Mouse (Mus musculus): ENCODE data around the gene Zeb2. TPM values are rescaled to one million over a fixed set of nuclear protein-coding genes. Genes with fewer than 3 reads are reported as not detected.

Zeb2 gene
- polyA plus RNA-seq, 1 experiment = 6.5 TPM

GRCm38 (mm10) chr2:45094371-45094967 is 22.7 kb downstream of the Zeb2 start:
- DNase-seq = no peak
- no peak overlapping the region for H3K27ac ChIP-seq (ENCODE audit: control insufficient read depth, insufficient read depth, low read length)
- no peak overlapping the region for H3K4me3 ChIP-seq (ENCODE audit: control insufficient read depth, insufficient read depth, low read length)
- TF ChIP-seq POLR2A (IDR thresholded peaks at IDR 0.05; ENCODE audit: control insufficient read depth, extremely low read depth, insufficient read depth, low read length, poor library complexity) (no peak), CTCF (IDR thresholded peaks at IDR 0.05; ENCODE audit: borderline replicate concordance, control insufficient read depth, extremely low read depth, insufficient read depth, low read length, poor library complexity) (no peak)
- no peaks in the 10 kb centered on the region for H3K4me1 ChIP-seq (replicated peaks; ENCODE audit: control insufficient read depth, insufficient read depth, low read length)
- WGBS = 75% methylated on average over 2 of the region's 2 CpGs
- H3K27me3 ChIP-seq (ENCODE audit: control insufficient read depth, insufficient read depth, low read length) = no peaks in the 10 kb centered on the region
- no peaks in the 10 kb centered on the region for H3K36me3 ChIP-seq (ENCODE audit: control insufficient read depth, insufficient read depth, low read length)

DNA sequence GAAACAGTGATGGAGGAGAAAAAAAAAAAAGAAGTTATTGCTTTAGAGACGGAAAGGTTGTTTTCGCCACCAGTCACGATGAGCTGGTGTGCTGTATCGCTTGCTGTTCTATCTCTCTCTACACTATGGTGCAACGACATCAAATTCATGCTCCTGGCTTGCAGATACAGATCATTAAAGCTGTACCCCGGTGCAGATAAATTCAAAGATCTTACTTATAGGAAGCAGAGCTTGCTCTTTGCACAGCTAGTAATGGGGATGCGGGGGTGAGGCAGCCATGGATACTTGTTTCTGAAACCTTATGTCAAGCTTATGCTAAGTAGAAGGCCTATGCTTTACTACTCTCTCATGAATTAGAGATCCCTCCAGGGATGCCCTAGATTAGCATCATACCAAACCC is 23.7 kb downstream of the Zeb2 start:
- Histone ChIP-seq H3K4me1 (replicated peaks; ENCODE audit: control insufficient read depth, insufficient read depth, low read length) (no peaks in the 10 kb centered on the region), H3K4me3 (ENCODE audit: control insufficient read depth, insufficient read depth, low read length) (no peak overlapping the region), H3K36me3 (ENCODE audit: control insufficient read depth, insufficient read depth, low read length) (no peaks in the 10 kb centered on the region), H3K27ac (ENCODE audit: control insufficient read depth, insufficient read depth, low read length) (no peak overlapping the region), H3K27me3 (ENCODE audit: control insufficient read depth, insufficient read depth, low read length) (no peaks in the 10 kb centered on the region)
- WGBS = 97% methylated on average over 7 of the region's 7 CpGs
- no peak for DNase-seq
- no peak for TF ChIP-seq CTCF (IDR thresholded peaks at IDR 0.05; ENCODE audit: borderline replicate concordance, control insufficient read depth, extremely low read depth, insufficient read depth, low read length, poor library complexity)
- TF ChIP-seq POLR2A (IDR thresholded peaks at IDR 0.05; ENCODE audit: control insufficient read depth, extremely low read depth, insufficient read depth, low read length, poor library complexity) = no peak

DNA sequence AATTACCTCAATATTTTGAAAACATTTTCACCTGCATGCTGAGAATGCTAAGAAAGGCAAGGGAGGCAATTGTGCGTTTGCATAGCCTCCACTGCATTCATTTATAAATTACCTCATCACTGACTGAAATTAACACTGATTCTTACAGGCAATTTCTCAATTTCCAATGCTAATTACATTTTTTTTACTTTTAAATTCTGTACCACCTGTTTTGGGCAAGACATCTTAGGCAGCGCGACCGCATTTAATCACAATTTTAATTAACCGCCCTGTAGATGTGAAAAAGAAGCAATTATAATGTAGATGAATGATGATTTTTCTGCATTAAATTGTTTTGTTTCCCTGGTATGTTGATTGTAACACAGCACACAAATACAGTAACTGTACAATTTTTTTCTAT is 24.5 kb downstream of the Zeb2 start:
- 98% methylated on average over 5 of the region's 5 CpGs for WGBS
- Histone ChIP-seq H3K27ac (ENCODE audit: control insufficient read depth, insufficient read depth, low read length) (no peak overlapping the region), H3K4me1 (replicated peaks; ENCODE audit: control insufficient read depth, insufficient read depth, low read length) (no peaks in the 10 kb centered on the region), H3K4me3 (ENCODE audit: control insufficient read depth, insufficient read depth, low read length) (no peak overlapping the region), H3K36me3 (ENCODE audit: control insufficient read depth, insufficient read depth, low read length) (no peaks in the 10 kb centered on the region), H3K27me3 (ENCODE audit: control insufficient read depth, insufficient read depth, low read length) (no peaks in the 10 kb centered on the region)
- no peak for DNase-seq
- no peak for TF ChIP-seq CTCF (IDR thresholded peaks at IDR 0.05; ENCODE audit: borderline replicate concordance, control insufficient read depth, extremely low read depth, insufficient read depth, low read length, poor library complexity)

DNA sequence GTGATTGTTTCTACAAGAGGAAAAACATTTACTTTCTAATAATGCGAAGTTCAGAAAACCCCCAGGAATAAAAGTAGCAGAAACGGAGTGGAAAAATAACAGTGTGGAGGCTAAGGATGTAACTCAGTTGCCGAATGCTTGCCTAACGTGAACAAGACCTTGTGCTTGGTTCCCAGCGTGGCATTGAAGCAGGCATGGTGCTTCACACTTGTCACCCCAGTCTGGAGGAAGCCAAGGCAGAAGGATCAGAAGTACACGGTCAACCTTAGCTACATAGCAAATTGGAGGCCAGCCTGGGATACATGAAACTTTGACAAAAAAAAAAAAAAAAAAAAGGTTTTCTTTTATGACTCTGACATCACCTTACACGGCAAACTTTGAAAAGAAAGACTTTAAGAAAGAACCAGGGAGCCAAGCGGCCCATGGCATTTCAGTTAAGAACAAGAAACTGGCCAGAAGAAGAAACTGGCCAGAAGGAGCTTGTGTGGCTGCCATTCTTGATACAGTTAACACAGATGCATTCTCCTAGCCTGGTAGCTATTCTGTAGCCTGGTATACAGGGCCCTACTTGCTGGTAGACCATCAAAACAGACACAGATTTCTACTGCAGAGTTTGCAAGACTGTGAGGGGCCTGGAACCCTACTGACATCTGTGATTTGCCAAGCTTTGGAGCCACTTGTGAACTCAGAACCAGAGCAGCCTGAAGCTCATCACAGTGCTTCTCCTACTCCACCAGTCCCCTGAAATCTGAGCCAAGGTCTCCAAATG is 26.5 kb downstream of the Zeb2 start:
- Histone ChIP-seq H3K36me3 (ENCODE audit: control insufficient read depth, insufficient read depth, low read length) (no peaks in the 10 kb centered on the region), H3K27ac (ENCODE audit: control insufficient read depth, insufficient read depth, low read length) (no peak overlapping the region), H3K4me1 (replicated peaks; ENCODE audit: control insufficient read depth, insufficient read depth, low read length) (no peaks in the 10 kb centered on the region), H3K27me3 (ENCODE audit: control insufficient read depth, insufficient read depth, low read length) (no peaks in the 10 kb centered on the region), H3K4me3 (ENCODE audit: control insufficient read depth, insufficient read depth, low read length) (no peak overlapping the region)
- TF ChIP-seq CTCF (IDR thresholded peaks at IDR 0.05; ENCODE audit: borderline replicate concordance, control insufficient read depth, extremely low read depth, insufficient read depth, low read length, poor library complexity) (no peak), POLR2A (IDR thresholded peaks at IDR 0.05; ENCODE audit: control insufficient read depth, extremely low read depth, insufficient read depth, low read length, poor library complexity) (no peak)
- no peak for DNase-seq
- 97% methylated on average over 8 of the region's 8 CpGs for WGBS

GRCm38 (mm10) chr2:45089251-45089530 is 28.0 kb downstream of the Zeb2 start:
- no peak for DNase-seq
- Histone ChIP-seq H3K27me3 (ENCODE audit: control insufficient read depth, insufficient read depth, low read length) (no peaks in the 10 kb centered on the region), H3K4me1 (replicated peaks; ENCODE audit: control insufficient read depth, insufficient read depth, low read length) (no peaks in the 10 kb centered on the region), H3K27ac (ENCODE audit: control insufficient read depth, insufficient read depth, low read length) (no peak overlapping the region), H3K4me3 (ENCODE audit: control insufficient read depth, insufficient read depth, low read length) (no peak overlapping the region), H3K36me3 (ENCODE audit: control insufficient read depth, insufficient read depth, low read length) (no peaks in the 10 kb centered on the region)
- 90% methylated on average over 3 of the region's 3 CpGs for WGBS
- TF ChIP-seq POLR2A (IDR thresholded peaks at IDR 0.05; ENCODE audit: control insufficient read depth, extremely low read depth, insufficient read depth, low read length, poor library complexity) (no peak), CTCF (IDR thresholded peaks at IDR 0.05; ENCODE audit: borderline replicate concordance, control insufficient read depth, extremely low read depth, insufficient read depth, low read length, poor library complexity) (no peak)

- no peak for DNase-seq
- WGBS = 96% methylated on average over 15 of the region's 15 CpGs
- H3K4me3 ChIP-seq (ENCODE audit: control insufficient read depth, insufficient read depth, low read length) = no peak overlapping the region
- no peak overlapping the region for H3K27ac ChIP-seq (ENCODE audit: control insufficient read depth, insufficient read depth, low read length)
- H3K4me1 ChIP-seq (replicated peaks; ENCODE audit: control insufficient read depth, insufficient read depth, low read length) = no peaks in the 10 kb centered on the region
- TF ChIP-seq CTCF (IDR thresholded peaks at IDR 0.05; ENCODE audit: borderline replicate concordance, control insufficient read depth, extremely low read depth, insufficient read depth, low read length, poor library complexity) = no peak
- TF ChIP-seq POLR2A (IDR thresholded peaks at IDR 0.05; ENCODE audit: control insufficient read depth, extremely low read depth, insufficient read depth, low read length, poor library complexity) = no peak
- no peaks in the 10 kb centered on the region for H3K36me3 ChIP-seq (ENCODE audit: control insufficient read depth, insufficient read depth, low read length)
- H3K27me3 ChIP-seq (ENCODE audit: control insufficient read depth, insufficient read depth, low read length) = no peaks in the 10 kb centered on the region
These were observed 28.6 kb downstream of the Zeb2 start for GRCm38 (mm10) chr2:45088435-45089250.

All from thymus, adult 2 months (tissue).